Mouse (Mus musculus): Measurements from ENCODE around the gene Pheta1. TPM values are rescaled to one million over a fixed set of nuclear protein-coding genes. Genes with fewer than 3 reads are reported as not detected.

Pheta1 gene
- total RNA-seq, 2 experiments from 2014 or later = 5.1 to 5.4 TPM

GRCm38 (mm10) chr5:121823668-121824067, 25.1 kb upstream of the Pheta1 start:
- no peak for DNase-seq (ENCODE audit: low spot score in 2 of 2)

- DNase-seq (ENCODE audit: low spot score in 2 of 2) = peak in 1 of 2 experiments; percentile 42
These were observed 24.7 kb upstream of the Pheta1 start for GRCm38 (mm10) chr5:121824121-121824520.

- no peak for DNase-seq (ENCODE audit: low spot score in 2 of 2)
These were observed 23.2 kb upstream of the Pheta1 start for GRCm38 (mm10) chr5:121825606-121826005.

GRCm38 (mm10) chr5:121827876-121828275, 20.9 kb upstream of the Pheta1 start:
- no peak for DNase-seq (ENCODE audit: low spot score in 2 of 2)

- no peak for DNase-seq (ENCODE audit: low spot score in 2 of 2)
These were observed 20.0 kb upstream of the Pheta1 start for GRCm38 (mm10) chr5:121828491-121829432.

GRCm38 (mm10) chr5:121831002-121831601, 17.7 kb upstream of the Pheta1 start:
- no peak for DNase-seq (ENCODE audit: low spot score in 2 of 2)

GRCm38 (mm10) chr5:121832376-121833155, 16.2 kb upstream of the Pheta1 start:
- no peak for DNase-seq (ENCODE audit: low spot score in 2 of 2)

GRCm38 (mm10) chr5:121833159-121833558, 15.6 kb upstream of the Pheta1 start:
- DNase-seq (ENCODE audit: low spot score in 2 of 2) = peak in 1 of 2 experiments; percentile 20

- peak in 1 of 2 experiments; percentile 70 for DNase-seq (ENCODE audit: low spot score in 2 of 2)
These were observed 15.1 kb upstream of the Pheta1 start for GRCm38 (mm10) chr5:121833572-121834240.

- DNase-seq (ENCODE audit: low spot score in 2 of 2) = no peak
These were observed 14.6 kb upstream of the Pheta1 start for GRCm38 (mm10) chr5:121834241-121834606.

- peak in 1 of 2 experiments; percentile 30 for DNase-seq (ENCODE audit: low spot score in 2 of 2)
These were observed 13.6 kb upstream of the Pheta1 start for GRCm38 (mm10) chr5:121834991-121835747.

GRCm38 (mm10) chr5:121835949-121836691, 12.7 kb upstream of the Pheta1 start:
- peak in 1 of 2 experiments; percentile 32 for DNase-seq (ENCODE audit: low spot score in 2 of 2)

GRCm38 (mm10) chr5:121836692-121837415, 11.9 kb upstream of the Pheta1 start:
- DNase-seq (ENCODE audit: low spot score in 2 of 2) = peak; percentile 88 to 91

GRCm38 (mm10) chr5:121837441-121838340, 11.1 kb upstream of the Pheta1 start, which contains the start of gene Sh2b3:
TSS of gene Sh2b3 (minus strand) at chr5:121837646.
- peak in 1 of 2 experiments; percentile 24 for DNase-seq (ENCODE audit: low spot score in 2 of 2)

GRCm38 (mm10) chr5:121838341-121839127, 10.2 kb upstream of the Pheta1 start:
- DNase-seq (ENCODE audit: low spot score in 2 of 2) = peak in 1 of 2 experiments; percentile 56

GRCm38 (mm10) chr5:121839128-121839473, 9.7 kb upstream of the Pheta1 start:
- DNase-seq (ENCODE audit: low spot score in 2 of 2) = no peak

GRCm38 (mm10) chr5:121841516-121841915, 7.3 kb upstream of the Pheta1 start:
- peak in 1 of 2 experiments; percentile 20 for DNase-seq (ENCODE audit: low spot score in 2 of 2)

Data from adrenal gland, adult 18-20 months (tissue).